Mouse (Mus musculus) c-Kit-negative CD71-positive TER-119-positive erythroid progenitor cells, embryonic 14.5 days (primary cell): ENCODE measurements around the gene Sprn.
A peak's percentile ranks its signal among the peaks of the same experiment; 100 is the strongest.
"Not testable (repeated sequence)": the region's sequence is repeated elsewhere in the genome, so short reads cannot be mapped to it uniquely, and the experiment has no call there.

Experiments
- DNase-seq: peaks from one replicate; pipeline ENCODE4 v3.0.0-alpha.2; 2013; ENCODE audit warnings: low read depth, low spot score

Sprn gene

GRCm38 (mm10) chr7:140144550-140144949, 10.1 kb downstream of the Sprn start:
- no peak for DNase-seq

GRCm38 (mm10) chr7:140141350-140141749, 13.3 kb downstream of the Sprn start:
- DNase-seq, result no peak

GRCm38 (mm10) chr7:140138021-140138310, 16.7 kb downstream of the Sprn start:
- DNase-seq, result no peak

GRCm38 (mm10) chr7:140137135-140138020, 17.3 kb downstream of the Sprn start, which contains the start of gene Mtg1:
TSS of gene Mtg1 (plus strand) at chr7:140137564.
- peak; percentile 81 for DNase-seq

- DNase-seq, result no peak
Observed at GRCm38 (mm10) chr7:140135106-140135770, 19.4 kb downstream of the Sprn start.

- DNase-seq, result not testable (repeated sequence)
Observed at GRCm38 (mm10) chr7:140134033-140134432, 20.6 kb downstream of the Sprn start.

- not testable (repeated sequence) for DNase-seq
Observed at GRCm38 (mm10) chr7:140132184-140132583, 22.5 kb downstream of the Sprn start.

- no peak for DNase-seq
Observed at GRCm38 (mm10) chr7:140127911-140128310, 26.8 kb downstream of the Sprn start.

- no peak for DNase-seq
Observed at GRCm38 (mm10) chr7:140126934-140127333, 27.7 kb downstream of the Sprn start.

- no peak for DNase-seq
Observed at GRCm38 (mm10) chr7:140126022-140126350, 28.7 kb downstream of the Sprn start.

GRCm38 (mm10) chr7:140125278-140126021, 29.2 kb downstream of the Sprn start:
- DNase-seq, result peak; percentile 76

- DNase-seq, result no peak
Observed at GRCm38 (mm10) chr7:140124382-140124781, 30.3 kb downstream of the Sprn start.

GRCm38 (mm10) chr7:140122765-140123164, 31.9 kb downstream of the Sprn start:
- DNase-seq, result no peak

GRCm38 (mm10) chr7:140121338-140121910, 33.3 kb downstream of the Sprn start:
- DNase-seq, result no peak

- DNase-seq, result no peak
Observed at GRCm38 (mm10) chr7:140120484-140120883, 34.2 kb downstream of the Sprn start.

- peak; percentile 84 for DNase-seq
Observed at GRCm38 (mm10) chr7:140116329-140117054, 38.2 kb downstream of the Sprn start, which contains the start of gene Echs1. TSS of gene Echs1 (minus strand) at chr7:140116476.

- DNase-seq, result peak; percentile 62
Observed at GRCm38 (mm10) chr7:140115583-140116328, 38.9 kb downstream of the Sprn start, which contains the start of gene Paox. TSS of gene Paox (plus strand) at chr7:140115799.

- no peak for DNase-seq
Observed at GRCm38 (mm10) chr7:140111943-140112342, 42.7 kb downstream of the Sprn start.

GRCm38 (mm10) chr7:140104009-140104408, 50.7 kb downstream of the Sprn start:
- no peak for DNase-seq
